Mouse (Mus musculus) c-Kit-positive CD71-negative TER-119-negative erythroid progenitor cells, embryonic 14.5 days (primary cell): ENCODE data around the gene Creb1.

Experiments used
- DNase-seq: peaks from one replicate; pipeline ENCODE4 v3.0.0-alpha.2; 2013; ENCODE audit warnings: low read depth

Creb1 gene

DNA sequence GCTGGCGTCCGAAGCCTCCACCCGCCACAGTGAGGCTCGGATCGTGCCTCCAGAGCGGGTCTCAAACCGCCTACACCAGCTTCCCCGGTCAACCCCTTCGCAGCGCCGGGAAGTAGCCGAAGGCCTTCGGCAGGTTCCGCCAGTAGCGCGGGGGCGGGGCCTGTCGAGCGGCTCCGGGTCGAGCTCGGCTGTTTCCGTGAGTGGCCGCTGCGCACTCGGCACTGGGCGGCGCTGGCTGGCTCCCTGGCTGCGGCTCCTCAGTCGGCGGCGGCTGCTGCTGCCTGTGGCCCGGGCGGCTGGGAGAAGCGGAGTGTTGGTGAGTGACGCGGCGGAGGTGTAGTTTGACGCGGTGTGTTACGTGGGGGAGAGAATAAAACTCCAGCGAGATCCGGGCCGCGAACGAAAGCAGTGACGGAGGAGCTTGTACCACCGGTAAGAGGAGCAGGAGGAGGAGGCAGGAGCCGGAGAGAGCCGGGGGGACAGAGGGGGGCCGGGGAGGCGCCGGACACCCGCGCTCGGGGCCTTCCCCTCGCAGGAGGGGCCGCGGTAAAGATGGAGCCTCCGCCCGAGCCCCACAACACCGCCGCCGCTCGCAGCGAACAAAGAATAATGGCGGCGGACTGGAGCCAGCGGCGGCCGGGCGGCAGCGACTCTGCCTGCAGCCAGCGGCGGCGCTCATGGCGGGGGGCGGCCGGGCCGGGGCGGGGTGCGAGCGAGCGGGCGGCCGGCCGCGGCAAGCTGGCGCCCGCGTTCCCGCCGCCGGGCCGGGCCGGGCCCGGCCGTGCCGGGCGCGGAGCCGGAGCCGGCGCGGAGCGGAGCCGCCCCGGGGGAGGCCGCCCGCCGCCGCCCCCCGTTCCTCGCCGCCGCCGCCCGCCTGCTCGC lies at the start of gene Creb1:
Gene Creb1, plus strand, starts transcription at position 57 of the 882 bp plus-strand sequence.
- DNase-seq, result peak; percentile 88

DNA sequence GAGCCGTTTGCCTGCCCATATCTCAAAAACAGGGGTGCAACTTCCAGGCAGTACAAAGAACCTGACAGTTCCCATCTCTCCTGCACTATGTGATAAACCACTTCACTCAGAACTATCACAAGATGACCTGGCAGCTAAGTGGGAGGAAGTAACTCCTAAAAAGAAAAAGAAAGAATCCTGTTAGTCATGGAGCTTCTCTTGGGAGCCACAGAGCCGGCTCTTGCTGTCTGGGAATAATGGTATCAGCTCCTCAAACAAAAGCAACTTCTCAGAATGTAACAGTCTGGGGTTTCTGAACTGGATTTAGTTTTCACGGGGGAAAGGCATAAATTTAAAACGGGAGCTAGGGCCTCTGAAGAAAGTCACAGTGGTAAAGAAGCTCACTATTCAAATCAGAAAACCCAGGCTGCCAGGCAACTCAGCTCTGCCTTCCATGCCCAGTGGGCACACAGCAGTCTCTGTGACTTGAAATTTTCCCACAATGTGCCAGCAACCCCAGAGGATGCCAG lies 43.9 kb upstream of the Creb1 start:
- DNase-seq, result no peak

DNA sequence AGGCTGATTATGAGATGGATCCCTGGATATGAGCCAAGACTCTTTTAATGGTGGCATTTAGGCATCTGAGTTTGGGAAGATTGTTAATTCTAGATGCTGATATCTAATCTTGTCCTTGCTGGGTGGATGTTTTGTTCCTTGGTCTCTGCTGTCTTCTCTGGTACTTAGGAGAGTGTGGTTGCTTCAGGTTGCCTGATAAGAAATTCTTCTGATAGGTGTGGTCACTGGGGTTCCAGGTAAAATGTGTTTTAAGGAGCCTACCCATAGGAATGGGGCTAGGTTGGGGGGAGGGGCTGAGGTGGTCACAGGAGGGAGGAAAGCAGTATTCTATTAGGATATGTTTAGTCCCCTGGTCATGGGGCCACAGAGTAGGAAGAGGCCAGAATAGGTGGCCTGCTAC lies 35.6 kb upstream of the Creb1 start:
- DNase-seq, result no peak

DNA sequence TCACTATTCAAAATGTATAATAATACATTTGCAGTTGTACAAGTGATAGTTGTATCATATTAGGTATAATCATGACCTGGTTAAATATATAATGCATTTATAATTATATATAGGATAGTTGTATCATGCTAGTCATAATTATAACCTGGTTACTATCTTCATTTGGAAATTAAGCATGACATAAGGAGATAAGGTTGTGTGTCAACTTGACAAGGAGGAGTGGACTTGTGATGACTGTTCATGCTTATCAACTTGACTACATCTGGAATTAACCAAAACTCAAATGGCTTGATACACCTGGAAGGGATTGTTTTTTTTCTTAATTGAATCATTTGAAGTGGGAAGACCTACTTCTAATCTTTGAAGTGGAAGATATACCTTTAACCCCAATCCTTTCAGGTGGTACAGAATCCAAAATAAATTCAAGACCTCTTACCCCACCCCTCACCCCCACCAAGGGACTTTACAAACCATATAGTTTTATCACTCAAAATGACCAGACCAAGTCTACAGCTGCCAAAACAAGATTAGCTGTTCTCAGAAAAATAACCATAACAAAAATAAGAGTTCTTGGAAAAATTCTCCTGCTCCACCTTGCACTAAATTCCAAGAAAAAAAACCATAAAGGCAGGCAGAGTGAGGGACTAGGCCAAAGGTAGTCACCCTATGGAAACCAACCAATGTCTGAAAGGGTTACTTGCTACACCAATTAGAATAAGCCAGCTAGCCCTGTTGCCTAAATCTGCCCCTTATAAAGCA lies 30.9 kb upstream of the Creb1 start:
- no peak for DNase-seq

DNA sequence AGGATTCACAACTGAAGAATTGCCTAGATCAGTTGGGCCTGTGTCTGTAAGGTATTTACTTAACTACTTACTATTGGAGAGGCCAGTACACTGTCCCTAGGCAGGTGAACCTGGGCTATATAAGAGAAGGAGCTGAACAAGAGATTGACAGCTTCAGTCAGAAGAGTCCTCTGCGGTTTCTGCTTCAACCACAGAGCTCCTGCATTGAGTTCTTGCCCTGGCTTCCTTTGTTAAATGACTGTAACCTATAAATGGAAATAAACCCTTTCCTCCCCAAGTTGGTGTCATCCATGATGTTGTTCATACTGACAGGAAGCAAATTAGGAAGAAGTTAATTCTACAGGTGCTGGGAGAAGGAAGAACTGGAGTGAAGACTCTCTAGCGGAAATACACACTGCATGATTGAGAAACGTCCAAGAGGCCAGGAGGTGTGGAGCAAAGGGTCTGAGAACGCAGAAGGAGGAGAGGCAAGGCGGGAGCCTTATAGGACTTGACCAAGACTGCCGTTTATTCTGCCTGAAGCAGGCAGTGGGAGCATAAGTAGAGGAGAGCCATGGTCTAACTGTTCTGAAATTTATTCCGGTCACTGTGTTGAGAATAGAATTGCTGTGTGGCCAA lies 23.9 kb upstream of the Creb1 start:
- DNase-seq, result no peak

DNA sequence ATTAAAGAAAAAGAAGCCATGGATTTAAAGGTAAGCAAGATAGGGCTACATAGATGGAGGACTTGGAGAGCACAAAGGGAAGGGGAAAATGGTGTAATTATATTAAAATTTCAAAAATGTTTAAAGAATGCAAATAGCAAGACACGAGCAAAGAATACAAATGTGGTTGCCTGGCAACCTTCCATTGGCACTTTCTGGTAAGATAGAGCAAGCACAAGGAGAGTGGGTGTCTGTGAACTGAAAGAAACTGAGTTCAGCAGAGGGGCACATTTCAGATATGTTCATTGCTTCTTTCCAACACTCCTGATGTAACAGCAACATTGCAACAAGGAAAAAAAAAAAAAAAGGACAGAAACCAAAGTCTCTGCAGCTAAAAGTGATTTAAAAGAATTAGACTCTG lies 22.8 kb upstream of the Creb1 start:
- no peak for DNase-seq

DNA sequence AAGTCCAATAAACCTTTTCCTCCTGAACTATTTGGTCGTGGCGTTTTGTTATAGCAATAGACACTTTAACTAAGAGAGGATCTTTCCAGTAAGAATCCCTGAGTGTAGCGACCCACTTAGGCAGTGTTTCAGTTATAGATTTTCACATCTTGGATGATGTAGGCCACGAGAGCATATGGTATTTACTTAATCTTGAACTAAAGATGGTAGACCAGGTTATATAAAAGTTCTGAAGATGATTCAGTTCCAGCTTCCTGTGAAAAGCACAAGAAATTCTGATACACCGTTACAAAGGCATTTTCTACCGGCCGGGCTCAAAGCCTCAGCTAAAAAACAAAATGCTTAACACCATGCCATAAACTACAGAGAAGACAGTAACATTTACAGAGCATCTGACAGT lies 18.3 kb upstream of the Creb1 start:
- DNase-seq, result no peak

DNA sequence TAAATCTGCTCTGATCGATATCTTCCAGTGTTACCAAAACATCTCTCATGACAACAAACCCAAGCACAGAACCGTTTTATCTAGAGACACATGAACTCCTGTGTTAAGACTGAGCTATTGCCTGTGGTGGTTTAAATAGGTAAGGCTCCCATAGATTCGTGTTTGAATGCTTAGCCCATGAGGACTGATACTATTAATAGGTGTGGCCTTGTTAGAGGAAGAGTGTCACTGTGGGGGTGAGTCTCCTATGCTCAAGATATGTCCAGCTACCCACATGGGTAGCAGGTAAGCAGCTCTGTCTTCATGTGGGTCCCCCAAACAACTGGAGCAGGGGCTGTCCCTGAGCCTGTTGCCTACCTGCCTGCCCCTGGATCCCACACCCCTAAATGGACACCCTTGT lies 15.9 kb upstream of the Creb1 start:
- no peak for DNase-seq

DNA sequence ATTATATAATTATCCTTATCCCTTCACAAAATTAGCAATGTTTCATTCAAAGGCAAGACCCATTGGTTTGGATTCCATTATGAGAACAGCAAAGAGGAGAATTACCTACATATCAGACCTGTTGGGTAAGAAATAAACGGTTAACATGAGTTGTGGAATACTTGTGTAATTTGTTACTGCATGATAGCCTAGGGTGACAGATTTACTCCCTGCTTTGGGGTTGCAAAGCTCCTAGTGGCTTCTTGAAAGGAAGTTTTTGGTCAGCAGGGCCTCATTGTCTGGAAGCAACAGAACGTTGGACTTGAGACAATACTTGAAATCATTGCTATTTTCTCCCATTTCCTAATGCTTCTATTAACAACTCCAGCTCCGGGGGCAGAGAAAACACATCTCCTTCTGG lies 14.0 kb upstream of the Creb1 start:
- no peak for DNase-seq

DNA sequence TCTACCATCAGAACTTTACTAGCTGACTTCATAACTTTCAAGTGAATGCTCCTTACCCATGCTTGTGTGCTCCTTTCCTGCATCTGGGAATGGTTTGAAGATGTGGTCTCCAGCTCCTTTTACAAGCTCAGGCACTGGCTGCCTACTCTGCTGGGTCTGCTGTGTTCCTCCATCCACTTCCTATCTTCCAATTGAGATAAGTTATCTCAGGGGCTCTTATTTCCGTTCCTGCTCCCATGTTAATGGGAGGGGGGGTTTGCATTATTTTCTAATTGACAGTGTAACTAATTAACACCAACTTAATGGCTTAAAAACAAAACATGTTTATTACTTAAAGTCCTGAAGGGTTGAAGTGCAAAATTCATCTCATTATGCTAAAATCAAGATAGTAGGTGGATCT lies 13.1 kb upstream of the Creb1 start:
- no peak for DNase-seq

DNA sequence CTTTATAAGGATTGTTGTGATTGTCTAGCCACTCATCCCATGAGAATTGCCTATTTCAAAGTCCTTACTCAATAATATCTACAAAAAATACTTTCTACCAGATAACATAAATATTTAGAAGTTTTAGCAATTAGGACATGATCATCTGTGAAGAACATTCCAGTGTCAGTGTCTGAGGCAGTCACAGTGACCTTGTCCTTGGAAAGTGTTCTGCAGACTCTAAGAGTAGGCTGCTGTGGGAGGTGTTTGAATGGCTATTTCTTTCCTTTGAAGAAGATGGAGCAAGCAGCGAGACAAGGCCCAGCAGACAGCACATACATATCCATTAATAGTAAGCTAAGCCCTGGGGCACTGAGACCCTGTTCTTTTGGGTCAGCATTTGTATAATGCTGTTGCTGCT lies 12.5 kb upstream of the Creb1 start:
- DNase-seq, result no peak

DNA sequence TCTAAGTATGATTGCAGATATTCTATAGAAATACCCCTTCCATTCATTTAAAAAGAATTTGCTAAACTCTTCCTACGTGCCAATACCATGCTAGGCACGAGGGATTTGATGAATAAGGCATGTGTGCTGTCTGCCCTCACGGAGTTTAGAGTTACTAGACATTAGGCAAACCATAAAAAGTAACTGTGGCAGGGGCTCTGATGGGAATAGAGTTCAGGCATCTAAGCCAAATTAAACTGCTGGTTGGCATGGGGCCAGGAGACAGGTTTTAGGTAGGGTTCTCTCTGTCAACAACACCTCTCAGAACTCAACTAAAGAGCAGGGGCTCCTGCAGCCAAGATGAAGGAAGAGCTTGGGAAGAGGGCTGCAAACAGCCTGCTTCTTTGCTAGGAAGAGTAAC lies 10.7 kb upstream of the Creb1 start:
- no peak for DNase-seq

DNA sequence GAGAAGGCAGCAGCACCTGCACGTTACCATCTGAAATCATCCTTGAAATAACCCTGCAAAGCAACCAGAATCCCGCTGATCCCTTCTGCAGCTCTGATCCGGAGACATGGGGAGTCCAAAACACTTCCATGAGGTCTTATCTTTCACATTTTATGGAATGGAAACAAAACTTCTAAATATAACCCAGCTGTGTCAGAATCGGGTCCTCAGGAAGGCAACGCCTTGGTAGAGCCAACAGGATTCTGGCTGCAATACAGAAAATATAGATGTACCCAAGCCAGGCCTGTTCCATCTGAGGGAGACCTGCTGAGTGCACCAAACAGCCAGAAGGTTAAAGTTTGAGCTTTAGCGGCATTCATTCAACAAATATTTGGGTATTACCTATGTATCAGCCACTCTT lies 9.8 kb upstream of the Creb1 start:
- DNase-seq, result no peak

DNA sequence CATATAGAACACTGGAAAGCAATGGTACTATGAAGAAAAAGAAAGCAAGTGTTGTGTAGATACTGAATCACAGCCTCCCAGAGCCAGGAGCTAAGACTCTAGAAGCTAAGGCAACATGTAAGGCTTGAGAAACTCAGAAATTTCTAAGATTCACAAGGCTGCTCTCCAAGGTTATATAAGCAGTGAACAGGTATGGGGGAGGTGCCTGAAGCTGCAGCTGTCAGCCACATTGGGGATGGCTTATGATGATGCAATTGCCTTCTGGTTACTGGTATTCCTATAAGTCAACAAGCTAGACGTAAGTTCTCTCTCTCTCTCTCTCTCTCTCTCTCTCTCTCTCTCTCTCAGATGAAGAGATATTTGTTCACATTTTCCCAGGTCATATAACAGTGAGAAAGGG lies 9.3 kb upstream of the Creb1 start:
- no peak for DNase-seq

DNA sequence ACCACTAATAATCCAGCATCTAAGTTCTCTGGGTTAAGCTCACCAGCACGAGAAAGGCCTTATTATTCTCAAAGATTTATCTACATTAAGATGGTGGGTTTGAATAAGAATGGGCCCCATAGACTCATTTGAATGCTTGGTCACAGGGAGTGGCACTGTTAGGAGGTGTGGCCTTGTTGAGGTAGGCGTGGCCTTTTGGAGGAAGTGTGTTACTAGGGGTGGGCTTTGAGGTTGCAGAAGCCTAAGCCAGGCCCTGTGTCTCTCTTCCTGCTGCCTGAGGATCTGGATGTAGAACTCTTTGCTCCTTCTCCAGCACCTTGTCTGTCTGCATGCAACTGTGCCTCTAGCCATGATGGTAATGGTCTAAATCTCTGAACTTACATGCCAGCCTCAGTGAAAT lies 7.8 kb upstream of the Creb1 start:
- no peak for DNase-seq

DNA sequence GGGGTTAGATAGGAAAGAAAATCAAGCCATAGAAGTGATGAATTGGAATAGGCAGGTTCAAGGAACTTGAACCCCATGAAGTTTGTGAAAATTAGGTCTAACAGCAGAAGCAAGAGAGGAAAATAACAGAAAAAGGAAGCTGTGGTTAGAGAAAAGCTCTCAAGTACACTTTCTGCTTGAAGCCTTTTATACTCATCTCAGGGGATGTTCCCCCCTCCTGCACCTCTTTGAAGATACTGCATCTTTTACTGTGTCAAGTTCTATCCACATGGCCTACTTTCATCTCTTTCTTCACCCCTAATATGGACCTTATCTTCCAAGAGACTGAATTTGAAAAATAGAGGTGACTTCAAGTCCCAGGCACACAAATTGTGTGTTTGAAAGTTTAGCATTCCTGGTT lies 4.8 kb upstream of the Creb1 start:
- no peak for DNase-seq

DNA sequence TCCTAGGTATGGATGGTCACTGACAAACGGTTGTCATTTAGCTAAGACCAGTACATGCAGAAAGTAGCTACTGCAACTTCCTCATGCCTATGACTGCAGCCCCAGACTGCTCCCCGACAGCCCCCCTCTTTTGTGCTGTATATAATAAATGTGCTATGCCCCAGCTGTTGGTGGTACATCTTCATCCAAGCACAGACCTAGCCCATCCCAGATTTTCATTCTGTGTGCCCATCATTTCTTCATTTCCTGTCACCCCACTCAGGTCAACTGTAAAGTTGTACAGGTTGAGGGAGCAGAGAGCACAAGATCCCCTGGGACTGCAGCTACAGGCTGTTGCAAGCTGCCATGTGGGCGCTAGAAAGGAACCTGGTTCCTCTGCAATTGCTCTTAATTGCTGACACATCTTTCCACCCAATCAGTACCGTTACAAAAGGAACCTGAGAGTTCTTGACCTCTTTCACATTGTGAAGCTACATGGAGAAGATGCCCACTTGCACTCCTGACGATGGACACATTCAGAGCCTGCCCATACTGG lies 2.6 kb upstream of the Creb1 start:
- DNase-seq, result no peak

DNA sequence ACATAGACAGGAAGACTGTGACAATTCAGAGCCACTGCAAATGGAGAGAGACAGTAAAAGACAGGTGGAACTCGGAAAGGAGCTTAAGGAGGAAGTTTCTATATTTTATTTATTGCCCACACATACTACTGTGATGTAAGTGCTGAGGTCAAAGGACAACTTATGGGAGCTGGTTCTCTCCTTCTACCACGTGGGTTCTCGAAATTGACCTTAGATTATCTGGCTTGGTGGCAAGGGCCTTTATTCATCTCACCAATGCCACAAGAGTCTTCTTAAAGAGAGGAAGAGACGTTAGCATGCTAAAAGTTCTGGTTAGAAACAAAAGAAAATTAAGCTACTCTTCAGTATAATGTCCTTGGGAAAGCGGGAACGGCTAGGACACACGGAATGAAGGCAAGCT lies 897 bp upstream of the Creb1 start:
- DNase-seq, result no peak

DNA sequence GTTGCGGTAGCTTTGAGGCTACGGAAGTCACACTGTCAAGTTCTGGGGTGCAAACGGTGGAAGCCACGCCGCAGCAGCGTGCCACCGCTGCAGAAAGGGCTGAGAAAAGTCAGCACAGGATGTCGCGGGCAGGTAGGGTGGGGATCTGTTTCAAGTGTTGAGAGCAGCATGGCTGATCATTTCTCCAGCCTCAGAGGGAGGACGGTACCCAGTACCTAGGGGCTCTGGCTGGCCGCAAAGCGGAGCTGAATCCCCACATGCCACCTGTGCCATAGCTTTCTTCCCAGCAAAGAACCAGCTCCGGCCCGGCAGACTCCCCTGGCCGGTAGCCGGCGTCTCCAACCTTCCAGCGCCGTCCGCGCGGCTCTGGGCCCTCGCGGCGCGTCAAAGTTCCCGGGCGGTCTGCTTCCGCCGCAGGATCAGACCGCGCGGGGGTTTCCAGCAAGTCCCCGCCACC lies 350 bp upstream of the Creb1 start:
- DNase-seq, result no peak

DNA sequence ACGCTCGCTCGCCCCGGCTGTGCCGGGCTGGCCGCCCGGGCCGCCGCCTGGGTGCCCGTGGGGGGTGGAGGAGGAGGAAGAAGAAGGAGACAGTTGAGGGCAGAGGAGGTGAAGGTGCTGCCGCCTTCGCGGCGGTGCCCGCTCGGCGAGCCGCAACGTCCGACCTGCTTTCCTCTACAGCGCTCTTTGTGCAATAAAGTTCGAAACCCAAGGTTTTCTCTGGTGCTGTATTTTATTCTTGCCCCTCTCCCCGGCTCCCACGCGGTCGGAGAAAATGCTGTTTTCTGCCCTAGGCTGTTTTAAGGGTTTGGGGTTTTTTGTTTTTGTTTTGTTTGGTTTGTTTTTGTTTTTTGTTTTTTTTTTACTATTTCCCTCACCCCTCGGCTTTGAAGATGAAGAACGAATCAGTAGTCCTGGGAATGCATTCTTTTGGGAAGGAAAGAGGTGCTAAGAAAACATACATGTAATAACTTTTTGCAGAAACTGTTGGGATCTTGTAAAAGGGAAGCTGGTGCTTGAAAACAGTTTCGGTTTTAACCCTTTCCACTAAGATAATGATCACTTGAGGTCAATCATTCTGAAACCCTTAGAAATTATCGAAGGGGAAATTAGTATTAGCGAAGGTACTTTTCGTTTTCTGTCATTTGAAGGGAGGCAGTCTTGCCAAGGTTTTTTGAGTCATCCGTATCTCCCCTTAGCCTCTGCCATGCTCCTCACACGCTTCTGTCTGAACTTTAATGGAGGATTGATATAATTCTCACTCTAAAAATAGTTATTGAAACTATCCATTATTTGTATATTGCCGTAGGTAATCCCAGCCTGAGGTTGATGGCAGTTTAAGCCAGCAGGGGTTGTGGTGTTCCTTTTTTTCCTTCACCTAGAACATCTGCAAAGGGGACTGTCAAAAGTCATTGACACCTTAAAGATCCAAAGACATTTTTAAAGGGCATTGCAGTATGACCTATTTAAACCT lies 1.3 kb downstream of the Creb1 start:
- peak; percentile 23 for DNase-seq

DNA sequence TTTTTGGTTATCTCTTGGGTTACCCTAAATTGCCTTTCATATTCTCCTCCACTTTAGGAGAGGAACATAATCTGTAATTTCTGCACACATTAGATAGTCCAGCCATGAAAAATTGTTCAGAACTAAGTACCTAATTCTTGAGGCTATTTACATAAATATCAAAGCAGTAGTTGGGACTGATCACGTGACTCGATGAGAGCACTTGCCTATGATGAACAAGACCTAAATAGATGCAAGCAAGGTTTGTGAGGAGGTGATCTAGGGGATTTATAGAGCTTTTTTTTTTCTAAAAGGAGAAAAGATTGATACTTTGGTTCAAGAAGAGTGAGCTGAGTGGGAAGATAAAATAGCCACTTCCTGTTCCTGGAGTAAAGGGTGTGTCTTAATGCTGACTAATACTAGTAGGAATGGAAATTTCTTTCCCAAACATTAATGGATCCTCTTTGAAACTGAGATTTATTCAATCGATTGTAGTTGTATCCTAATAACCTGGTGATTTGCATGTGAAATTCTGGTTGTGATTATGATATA lies 6.5 kb downstream of the Creb1 start:
- DNase-seq, result no peak
